Mouse (Mus musculus): Measurements from ENCODE around the gene Ccna1. TPM values are rescaled to one million over a fixed set of nuclear protein-coding genes. Genes with fewer than 3 reads are reported as not detected.

Ccna1 gene
- polyA plus RNA-seq, 1 experiment from 2014 or later: 0.86 TPM

- no peak for ATAC-seq
- no peaks in the 10 kb centered on the region for H3K9me3 ChIP-seq (ENCODE audit: control insufficient read depth)
- TF ChIP-seq CTCF (IDR thresholded peaks at IDR 0.05; ENCODE audit: low read depth): no peak
- no peak overlapping the region for H3K4me3 ChIP-seq (ENCODE audit: low read depth, low read length)
- H3K9ac ChIP-seq (ENCODE audit: low read depth, low read length): no peak overlapping the region
- no peaks in the 10 kb centered on the region for H3K36me3 ChIP-seq (ENCODE audit: control insufficient read depth, insufficient read depth)
- peaks cover 10% of the 10 kb centered on the region; the same call in 1 of the 2 replicates for H3K27me3 ChIP-seq (replicated peaks; ENCODE audit: control insufficient read depth, insufficient read depth, low read length)
- WGBS: 66% methylated on average over 8 of the region's 8 CpGs
- peaks cover 4% of the 10 kb centered on the region for H3K4me1 ChIP-seq (replicated peaks; ENCODE audit: control insufficient read depth, insufficient read depth, low read length)
- H3K27ac ChIP-seq (ENCODE audit: low read depth, low read length): no peak overlapping the region
- no peak overlapping the region for H3K4me2 ChIP-seq (replicated peaks; ENCODE audit: low read depth)
Observed at GRCm38 (mm10) chr3:55056376-55056775, 1.1 kb upstream of the Ccna1 start.

- no peak for ATAC-seq
- peak overlapping the region; percentile 18; the same call in 1 of the 2 replicates for H3K9ac ChIP-seq (ENCODE audit: low read depth, low read length)
- peaks cover 4% of the 10 kb centered on the region for H3K4me1 ChIP-seq (replicated peaks; ENCODE audit: control insufficient read depth, insufficient read depth, low read length)
Observed at GRCm38 (mm10) chr3:55055747-55056120, 433 bp upstream of the Ccna1 start.

GRCm38 (mm10) chr3:55054231-55054630 lies 1.1 kb downstream of the Ccna1 start:
- H3K4me2 ChIP-seq (replicated peaks; ENCODE audit: low read depth): peak overlapping the region; percentile 78
- no peak for TF ChIP-seq CTCF (IDR thresholded peaks at IDR 0.05; ENCODE audit: low read depth)
- H3K27ac ChIP-seq (ENCODE audit: low read depth, low read length): no peak overlapping the region
- no peaks in the 10 kb centered on the region for H3K9me3 ChIP-seq (ENCODE audit: control insufficient read depth)
- no peaks in the 10 kb centered on the region for H3K36me3 ChIP-seq (ENCODE audit: control insufficient read depth, insufficient read depth)
- ATAC-seq: no peak
- H3K9ac ChIP-seq (ENCODE audit: low read depth, low read length): no peak overlapping the region
- H3K4me1 ChIP-seq (replicated peaks; ENCODE audit: control insufficient read depth, insufficient read depth, low read length): peaks cover 4% of the 10 kb centered on the region
- H3K27me3 ChIP-seq (replicated peaks; ENCODE audit: control insufficient read depth, insufficient read depth, low read length): peaks cover 10% of the 10 kb centered on the region; the same call in 1 of the 2 replicates
- WGBS: 60% methylated on average over 6 of the region's 6 CpGs
- H3K4me3 ChIP-seq (ENCODE audit: low read depth, low read length): no peak overlapping the region; the same call in 1 of the 2 replicates

More at GRCm38 (mm10) chr3:55055747-55056120, 433 bp upstream of the Ccna1 start:
- no peak overlapping the region for H3K27ac ChIP-seq (ENCODE audit: low read depth, low read length)
- no peak for TF ChIP-seq CTCF (IDR thresholded peaks at IDR 0.05; ENCODE audit: low read depth)
- WGBS: 18% methylated on average over 11 of the region's 11 CpGs
- peaks cover 10% of the 10 kb centered on the region; the same call in 1 of the 2 replicates for H3K27me3 ChIP-seq (replicated peaks; ENCODE audit: control insufficient read depth, insufficient read depth, low read length)
- no peaks in the 10 kb centered on the region for H3K9me3 ChIP-seq (ENCODE audit: control insufficient read depth)
- no peaks in the 10 kb centered on the region for H3K36me3 ChIP-seq (ENCODE audit: control insufficient read depth, insufficient read depth)
- H3K4me3 ChIP-seq (ENCODE audit: low read depth, low read length): peak overlapping the region; percentile 44
- H3K4me2 ChIP-seq (replicated peaks; ENCODE audit: low read depth): peak overlapping the region; percentile 78

- no peak for ATAC-seq
- WGBS: 76% methylated on average over 8 of the region's 8 CpGs
- no peak overlapping the region for H3K27ac ChIP-seq (ENCODE audit: low read depth, low read length)
- H3K9ac ChIP-seq (ENCODE audit: low read depth, low read length): no peak overlapping the region
- no peaks in the 10 kb centered on the region for H3K27me3 ChIP-seq (replicated peaks; ENCODE audit: control insufficient read depth, insufficient read depth, low read length)
- TF ChIP-seq CTCF (IDR thresholded peaks at IDR 0.05; ENCODE audit: low read depth): no peak
- no peak overlapping the region for H3K4me3 ChIP-seq (ENCODE audit: low read depth, low read length)
- no peaks in the 10 kb centered on the region for H3K4me1 ChIP-seq (replicated peaks; ENCODE audit: control insufficient read depth, insufficient read depth, low read length)
- H3K4me2 ChIP-seq (replicated peaks; ENCODE audit: low read depth): no peak overlapping the region
- H3K9me3 ChIP-seq (ENCODE audit: control insufficient read depth): no peaks in the 10 kb centered on the region
- H3K36me3 ChIP-seq (ENCODE audit: control insufficient read depth, insufficient read depth): no peaks in the 10 kb centered on the region
Observed at GRCm38 (mm10) chr3:55044601-55045370, 10.5 kb downstream of the Ccna1 start.

- Histone ChIP-seq H3K9me3 (ENCODE audit: control insufficient read depth) (no peaks in the 10 kb centered on the region), H3K27ac (ENCODE audit: low read depth, low read length) (no peak overlapping the region), H3K9ac (ENCODE audit: low read depth, low read length) (no peak overlapping the region), H3K4me2 (replicated peaks; ENCODE audit: low read depth) (no peak overlapping the region), H3K4me3 (ENCODE audit: low read depth, low read length) (no peak overlapping the region), H3K36me3 (ENCODE audit: control insufficient read depth, insufficient read depth) (no peaks in the 10 kb centered on the region), H3K4me1 (replicated peaks; ENCODE audit: control insufficient read depth, insufficient read depth, low read length) (no peaks in the 10 kb centered on the region), H3K27me3 (replicated peaks; ENCODE audit: control insufficient read depth, insufficient read depth, low read length) (no peaks in the 10 kb centered on the region)
- TF ChIP-seq CTCF (IDR thresholded peaks at IDR 0.05; ENCODE audit: low read depth): no peak
- 80% methylated on average over 5 of the region's 5 CpGs for WGBS
- ATAC-seq: no peak
Observed at GRCm38 (mm10) chr3:55037608-55038007, 17.7 kb downstream of the Ccna1 start.

GRCm38 (mm10) chr3:55027271-55027840 lies 27.9 kb downstream of the Ccna1 start:
- no peak for TF ChIP-seq CTCF (IDR thresholded peaks at IDR 0.05; ENCODE audit: low read depth)
- Histone ChIP-seq H3K27ac (ENCODE audit: low read depth, low read length) (no peak overlapping the region), H3K9me3 (ENCODE audit: control insufficient read depth) (no peaks in the 10 kb centered on the region), H3K27me3 (replicated peaks; ENCODE audit: control insufficient read depth, insufficient read depth, low read length) (no peaks in the 10 kb centered on the region), H3K9ac (ENCODE audit: low read depth, low read length) (no peak overlapping the region), H3K36me3 (ENCODE audit: control insufficient read depth, insufficient read depth) (no peaks in the 10 kb centered on the region), H3K4me1 (replicated peaks; ENCODE audit: control insufficient read depth, insufficient read depth, low read length) (no peaks in the 10 kb centered on the region), H3K4me3 (ENCODE audit: low read depth, low read length) (no peak overlapping the region), H3K4me2 (replicated peaks; ENCODE audit: low read depth) (no peak overlapping the region)
- 64% methylated on average over 7 of the region's 7 CpGs for WGBS
- no peak for ATAC-seq

Data from intestine, postnatal 0 days (tissue).